Mouse (Mus musculus): ENCODE measurements around the gene Hp1bp3.
A peak's percentile ranks its signal among the peaks of the same experiment; 100 is the strongest.

Hp1bp3 gene

DNA sequence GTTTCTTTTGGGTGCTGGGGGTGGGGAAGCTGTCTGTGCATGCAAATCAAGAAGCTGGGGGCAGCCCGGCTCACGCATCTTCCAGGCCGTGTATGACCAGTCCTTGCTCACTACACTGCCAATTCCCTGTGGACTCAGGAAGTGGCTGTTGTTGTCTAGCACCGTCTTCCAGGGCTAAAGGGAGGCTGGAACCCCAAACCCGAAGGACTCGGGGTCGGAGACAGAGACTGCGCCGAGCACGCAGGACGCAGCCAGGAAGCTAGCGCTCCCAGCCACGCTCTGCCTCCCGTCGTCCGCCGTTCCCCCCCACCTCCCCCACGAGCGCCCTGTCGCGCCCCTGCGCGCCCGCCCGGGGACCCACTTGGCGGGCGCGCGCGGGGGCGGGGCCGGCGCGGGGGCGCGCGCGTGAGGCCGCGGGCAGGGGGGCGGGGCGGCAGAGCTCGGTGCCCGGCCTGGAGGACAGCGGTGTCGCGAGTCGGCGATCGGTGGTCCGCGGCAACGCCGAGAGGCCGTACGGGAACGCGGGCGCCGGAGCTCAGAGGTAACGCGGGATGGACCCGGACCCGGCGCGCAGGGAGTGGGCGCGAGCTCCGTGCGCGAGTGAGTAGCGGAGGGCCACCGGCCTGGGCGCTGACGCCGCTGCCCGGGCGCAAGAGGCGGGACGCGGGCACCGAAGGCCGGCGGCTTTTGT is at the start of gene Hp1bp3:
TSS of gene Hp1bp3 (plus strand) at position 97 of the 691 bp plus-strand sequence.
- DNase-seq (ENCODE audit: low spot score in 2 of 2): peak; percentile 69 to 86

GRCm38 (mm10) chr4:138166519-138166918 is 49.6 kb upstream of the Hp1bp3 start:
- DNase-seq (ENCODE audit: low spot score in 2 of 2): no peak

DNA sequence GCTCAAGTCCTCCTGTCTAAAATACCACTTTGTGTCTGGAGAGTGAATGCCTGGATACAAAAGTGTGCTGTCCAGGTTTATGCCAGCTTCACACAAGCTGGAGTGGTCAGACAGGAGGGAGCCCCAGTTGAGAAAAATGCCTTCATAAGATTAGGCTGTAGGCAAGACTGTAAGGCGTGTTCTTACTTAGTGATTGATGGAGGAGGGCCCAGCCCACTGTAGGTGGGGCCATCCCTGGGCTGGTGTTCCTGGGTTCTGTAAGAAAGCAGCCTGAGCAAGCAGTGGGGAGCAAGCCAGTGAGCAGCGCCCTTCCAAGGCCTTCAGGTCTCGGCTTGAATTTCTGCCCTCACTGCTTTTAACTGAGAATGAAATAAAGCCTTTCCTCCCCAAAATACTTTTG is 47.9 kb upstream of the Hp1bp3 start:
- DNase-seq (ENCODE audit: low spot score in 2 of 2): no peak

- no peak for DNase-seq (ENCODE audit: low spot score in 2 of 2)
Observed at GRCm38 (mm10) chr4:138169420-138169819, 46.7 kb upstream of the Hp1bp3 start.

DNA sequence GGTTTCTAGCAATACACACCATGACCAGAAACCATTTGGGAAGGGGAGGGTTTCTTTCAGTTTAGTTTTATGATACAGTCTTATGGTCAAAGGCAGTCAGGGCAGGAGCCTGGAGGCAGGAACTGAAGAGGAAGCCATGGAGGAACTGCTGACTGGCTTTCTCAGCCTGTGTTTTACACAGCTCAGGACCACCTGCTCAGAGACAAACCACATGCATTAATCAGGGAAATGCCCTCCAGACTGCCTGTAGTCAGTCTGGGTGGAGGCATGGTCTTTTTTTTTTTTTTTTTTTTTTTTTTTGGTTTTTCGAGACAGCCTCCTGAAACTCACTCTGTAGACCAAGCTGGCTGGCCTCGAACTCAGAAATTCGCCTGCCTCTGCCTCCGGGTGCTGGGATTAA is 43.4 kb upstream of the Hp1bp3 start:
- no peak for DNase-seq (ENCODE audit: low spot score in 2 of 2)

- DNase-seq (ENCODE audit: low spot score in 2 of 2): no peak
Observed at GRCm38 (mm10) chr4:138179391-138179790, 36.7 kb upstream of the Hp1bp3 start.

DNA sequence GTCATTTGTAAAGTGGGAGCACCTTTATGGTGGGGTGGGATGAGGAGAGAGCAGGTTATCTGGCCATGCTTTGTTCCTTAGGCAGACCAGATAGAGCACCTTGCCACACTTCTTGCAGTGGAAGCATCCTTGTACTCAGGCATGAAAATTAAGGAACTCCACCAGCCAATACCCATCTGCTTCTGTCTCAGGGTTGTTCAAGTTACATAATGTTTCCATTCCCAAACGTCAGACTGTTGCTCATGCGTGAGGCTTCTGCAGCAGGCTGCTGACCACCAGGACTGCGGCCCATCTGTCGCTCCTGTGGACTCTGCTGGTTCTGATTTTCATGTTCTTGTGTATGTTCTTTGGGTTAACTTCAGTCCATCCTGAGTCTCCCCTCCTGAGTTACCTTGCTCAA is 35.4 kb upstream of the Hp1bp3 start:
- DNase-seq (ENCODE audit: low spot score in 2 of 2): no peak

- DNase-seq (ENCODE audit: low spot score in 2 of 2): no peak
Observed at GRCm38 (mm10) chr4:138184056-138184455, 32.0 kb upstream of the Hp1bp3 start.

DNA sequence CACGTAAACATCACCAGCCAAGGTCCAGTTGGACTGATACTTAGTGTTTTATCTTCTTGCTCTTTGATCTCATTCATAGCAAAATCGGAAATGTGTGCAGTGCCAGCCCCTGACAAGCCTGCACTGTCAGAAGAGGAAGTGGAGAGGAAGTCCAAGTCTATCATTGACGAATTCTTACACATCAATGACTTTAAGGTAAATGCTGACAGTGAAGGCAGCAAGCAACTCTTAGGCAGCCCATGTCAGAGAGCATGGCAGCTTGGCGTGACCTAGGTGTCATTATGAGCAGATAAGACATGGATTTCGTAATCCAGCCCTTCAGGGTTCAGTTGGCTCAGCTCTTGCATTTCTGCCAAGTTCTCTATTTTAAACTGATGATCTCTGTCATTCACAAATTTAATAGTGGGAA is 31.5 kb upstream of the Hp1bp3 start:
- no peak for DNase-seq (ENCODE audit: low spot score in 2 of 2)

- no peak for DNase-seq (ENCODE audit: low spot score in 2 of 2)
Observed at GRCm38 (mm10) chr4:138185961-138186360, 30.1 kb upstream of the Hp1bp3 start.

- no peak for DNase-seq (ENCODE audit: low spot score in 2 of 2)
Observed at GRCm38 (mm10) chr4:138187995-138188394, 28.1 kb upstream of the Hp1bp3 start.

DNA sequence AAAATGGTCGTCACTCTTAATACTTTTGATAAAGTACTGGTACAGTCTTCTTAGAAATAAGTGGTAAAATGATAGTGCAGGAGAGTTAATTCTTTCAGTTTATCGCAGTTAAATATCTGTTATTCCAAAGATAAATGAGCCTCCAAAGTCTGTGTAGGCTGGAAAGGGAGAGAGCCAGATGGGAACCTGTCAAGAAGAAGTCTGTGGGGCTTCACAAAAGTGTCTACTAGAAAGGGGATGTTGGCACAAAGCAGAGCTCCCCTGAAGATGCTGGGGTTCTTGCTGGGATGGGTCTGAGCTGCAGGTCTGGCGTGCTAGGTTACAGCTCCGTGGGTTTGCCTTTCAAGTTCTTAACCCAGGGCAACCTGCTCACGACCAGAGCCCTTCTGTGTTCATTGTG is 23.5 kb upstream of the Hp1bp3 start:
- no peak for DNase-seq (ENCODE audit: low spot score in 2 of 2)

DNA sequence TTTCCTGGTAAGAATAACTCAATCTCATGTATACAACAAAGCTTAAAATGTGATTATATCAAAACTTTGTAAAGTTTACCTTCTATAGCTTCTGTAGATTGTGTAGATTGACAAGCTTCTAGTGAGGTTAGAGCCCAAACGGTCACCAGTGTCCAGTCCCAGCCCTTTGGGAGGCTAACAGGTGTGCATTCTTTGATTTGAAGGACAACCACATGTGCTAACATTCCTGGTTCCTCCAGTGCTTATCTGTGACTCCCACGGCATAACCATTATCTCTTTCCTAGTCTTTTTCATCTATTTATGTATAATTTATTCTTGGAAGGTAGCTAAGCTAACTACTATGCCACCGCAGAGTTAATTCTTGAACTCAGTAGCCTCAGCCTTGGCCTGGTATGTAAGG is 15.3 kb upstream of the Hp1bp3 start:
- DNase-seq (ENCODE audit: low spot score in 2 of 2): no peak

GRCm38 (mm10) chr4:138201696-138202095 is 14.4 kb upstream of the Hp1bp3 start:
- no peak for DNase-seq (ENCODE audit: low spot score in 2 of 2)

GRCm38 (mm10) chr4:138210116-138210515 is 6.0 kb upstream of the Hp1bp3 start:
- DNase-seq (ENCODE audit: low spot score in 2 of 2): no peak

DNA sequence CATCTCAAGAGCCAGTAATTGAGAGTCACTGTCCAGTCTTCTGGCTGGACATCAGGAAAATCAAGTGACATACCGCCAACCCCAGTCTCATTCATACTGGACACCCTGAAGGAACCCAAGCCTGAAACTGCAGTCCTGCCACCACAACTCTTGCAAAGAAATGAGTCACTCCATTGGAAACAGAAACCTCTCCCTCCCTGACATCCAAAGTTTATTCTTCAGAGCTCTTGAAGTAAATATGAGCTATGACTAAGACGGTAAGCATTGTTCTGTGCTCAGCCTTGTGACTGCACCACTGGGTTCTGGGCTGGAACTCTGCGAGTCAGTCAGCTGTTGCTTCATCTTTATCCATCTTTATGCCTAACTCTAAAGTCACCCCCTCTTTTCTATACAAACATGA is 2.2 kb upstream of the Hp1bp3 start:
- DNase-seq (ENCODE audit: low spot score in 2 of 2): no peak

GRCm38 (mm10) chr4:138215671-138216199 is 361 bp upstream of the Hp1bp3 start:
- no peak for DNase-seq (ENCODE audit: low spot score in 2 of 2)

DNA sequence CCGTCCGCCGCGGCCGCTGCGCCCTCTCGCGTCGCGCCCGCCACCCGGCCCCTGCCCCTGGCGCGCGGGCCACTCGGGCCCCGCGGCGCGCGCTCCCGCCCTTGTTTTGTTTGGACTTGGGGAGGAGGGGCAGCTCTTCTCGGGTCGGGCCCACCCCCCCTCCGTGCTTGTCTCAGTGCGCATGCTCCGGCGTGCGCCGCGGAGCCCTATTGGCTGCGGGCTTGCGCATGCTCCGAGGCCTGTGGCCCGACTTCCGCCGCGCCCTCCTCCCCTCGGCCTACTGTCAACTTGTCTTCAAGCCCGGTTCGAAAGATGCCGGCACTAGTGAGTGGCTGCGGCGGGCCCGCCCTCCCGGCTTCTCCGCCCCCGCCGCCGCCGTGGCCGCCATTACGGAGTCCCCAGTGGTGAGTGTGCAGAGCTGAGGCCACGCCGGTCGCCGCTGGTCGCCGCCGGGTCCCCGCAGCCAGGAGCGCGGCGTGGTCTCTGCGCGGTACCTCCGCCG is 846 bp downstream of the Hp1bp3 start:
- peak; percentile 97 to 99 for DNase-seq (ENCODE audit: low spot score in 2 of 2)

- DNase-seq (ENCODE audit: low spot score in 2 of 2): no peak
Observed at GRCm38 (mm10) chr4:138217441-138217840, 1.3 kb downstream of the Hp1bp3 start.

DNA sequence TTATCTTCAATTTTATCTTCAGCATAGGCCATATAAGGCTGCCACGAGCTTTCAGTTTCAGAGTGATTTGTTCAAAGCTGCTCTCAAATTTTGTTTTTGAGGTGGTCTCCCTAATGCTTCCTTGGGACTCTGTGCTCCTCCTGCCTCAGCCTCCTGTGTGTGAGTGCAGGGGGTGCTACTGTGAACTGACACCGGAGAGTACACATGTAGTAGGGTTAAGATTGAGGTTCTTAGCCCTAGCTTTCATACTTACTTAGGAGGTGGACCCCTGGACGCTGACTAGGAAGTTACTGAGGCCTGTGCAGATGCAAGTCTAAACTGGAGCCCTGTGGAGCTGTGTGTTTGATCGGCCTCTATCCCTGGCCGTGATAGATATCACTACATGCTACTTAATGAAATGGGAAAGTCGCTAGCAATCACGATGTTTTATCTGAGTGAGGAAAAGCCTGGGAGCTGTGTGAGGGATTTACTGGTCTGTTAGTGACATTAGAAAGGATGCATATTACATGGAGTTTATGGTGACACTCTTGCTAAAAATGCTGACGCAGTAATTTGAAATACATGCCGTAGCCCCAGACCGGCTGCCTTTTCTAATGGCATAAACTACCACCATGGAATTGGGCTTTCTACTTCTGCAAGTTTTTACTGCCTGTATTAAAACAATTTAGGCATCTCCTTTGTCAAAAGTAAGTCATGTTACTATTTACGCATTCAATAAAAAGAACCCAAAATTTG is 2.0 kb downstream of the Hp1bp3 start:
- DNase-seq (ENCODE audit: low spot score in 2 of 2): no peak

DNA sequence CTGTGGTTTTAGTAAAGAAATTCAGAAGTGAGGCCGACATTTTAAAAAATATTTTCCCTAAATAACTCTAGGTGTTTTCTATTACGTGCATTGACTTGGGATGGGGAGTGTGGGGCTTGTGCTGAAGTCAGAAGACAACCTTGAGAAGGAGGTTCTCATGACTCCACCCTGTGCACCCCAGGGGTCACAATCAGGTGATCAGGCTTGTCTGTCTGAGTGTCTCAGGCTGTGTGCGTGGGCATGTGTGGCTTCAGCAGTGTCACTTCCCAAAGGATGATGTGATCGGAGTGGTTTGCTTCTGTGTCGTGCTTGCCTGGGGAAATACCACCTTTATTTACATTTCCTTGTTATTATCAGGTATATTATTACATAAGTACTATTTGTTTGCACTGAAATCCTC is 3.2 kb downstream of the Hp1bp3 start:
- DNase-seq (ENCODE audit: low spot score in 2 of 2): no peak

DNA sequence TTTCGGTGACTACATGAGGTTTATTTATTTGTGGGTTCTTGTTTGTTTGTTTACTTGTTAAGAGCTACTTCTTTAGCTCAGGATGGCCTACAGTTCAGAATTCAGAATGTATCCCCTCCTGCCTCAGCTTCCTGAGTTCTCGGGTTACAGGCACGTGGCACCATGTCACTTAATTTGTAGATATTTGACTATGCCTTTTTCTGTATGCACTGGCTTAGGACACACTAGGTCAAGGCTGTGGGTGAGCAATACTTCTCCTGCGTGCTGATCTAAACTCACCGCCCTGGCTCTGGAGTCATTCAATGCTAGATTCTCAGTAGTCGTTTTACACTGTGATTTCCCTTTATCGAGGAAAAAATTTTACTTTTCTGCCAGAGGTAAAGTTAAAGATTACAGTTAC is 4.7 kb downstream of the Hp1bp3 start:
- no peak for DNase-seq (ENCODE audit: low spot score in 2 of 2)

DNA sequence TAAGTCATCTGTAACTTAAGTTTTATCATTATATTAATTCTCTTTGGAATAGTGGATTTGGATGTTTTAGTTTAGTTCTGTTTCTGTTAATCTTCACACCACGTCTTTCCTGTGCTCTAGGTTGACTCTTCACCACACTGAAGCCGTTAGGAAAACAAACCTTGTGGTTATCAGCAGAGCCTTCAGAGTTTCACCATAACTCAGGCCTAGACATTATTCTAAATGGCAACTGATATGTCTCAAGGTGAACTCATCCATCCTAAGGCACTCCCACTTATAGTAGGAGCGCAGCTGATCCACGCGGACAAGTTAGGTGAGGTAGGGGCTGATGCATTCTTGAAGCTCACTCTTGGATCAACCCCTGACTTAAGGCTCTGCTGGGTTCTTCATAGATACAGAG is 5.3 kb downstream of the Hp1bp3 start:
- DNase-seq (ENCODE audit: low spot score in 2 of 2): no peak

All from cerebellum, postnatal 4 days (tissue).